In genomic region chr7:130818813-130819212, GRCm38 (mm10) we compare ENCODE assay signal across 25 mouse cellular contexts. TPM values are rescaled to one million over a fixed set of nuclear protein-coding genes. Genes with fewer than 3 reads are reported as not detected.
DNase-seq lines count a peak whose midpoint lies in the region; ATAC-seq and TF ChIP-seq lines count a peak whose summit lies in the region.
"Had no signal": no experiment of that assay in that cellular context is flagged by ENCODE, and none has a peak within 500 bp of the region (broad histone marks: within the 10 kb centered on the region; RNA-seq: fewer than 3 reads in every experiment).

No protein-coding gene starts in this region.

- no peak for TF ChIP-seq POLR2A in kidney, adult 2 months (IDR thresholded peaks at IDR 0.05; ENCODE audit: low read depth, low read length)

- peak; percentile 64 to 80 for ATAC-seq in hematopoietic stem cell, adult 5-6 weeks (replicated peaks in 1 of 2; ENCODE audit: insufficient read depth in 1 of 2, low FRiP score in 2 of 2, low TSS enrichment in 1 of 2, low read depth in 1 of 2, poor library complexity in 2 of 2, severe bottlenecking in 2 of 2)
- ATAC-seq: hindbrain, postnatal 0 days; midbrain, embryonic 13.5 days had no signal

- no peak for DNase-seq in layer of hippocampus, adult 2 months (ENCODE audit: low spot score in 2 of 2)
- DNase-seq in layer of hippocampus, postnatal 14 days (ENCODE audit: low spot score in 2 of 2) = no peak
- DNase-seq in Muller cell, postnatal 12 days (ENCODE audit: inconsistent ontology term) = peak; percentile 48
- DNase-seq in splenic B cell, adult 2 months (ENCODE audit: low read depth, low spot score) = peak; percentile 38
- DNase-seq in kidney, adult 2 months = no peak
- DNase-seq in left cerebral cortex, adult 18-20 months (ENCODE audit: low spot score in 2 of 2) = no peak
- DNase-seq in heart, adult 18-20 months = no peak
- DNase-seq: adrenal gland, postnatal 14 days; cerebellum, postnatal 10 days; heart, postnatal 36 days; kidney, adult 18-20 months; kidney, postnatal 14 days; right cerebral cortex, postnatal 14 days; thymus, postnatal 36 days had no signal

- no peak for TF ChIP-seq CTCF in layer of hippocampus, adult 2 months (conservative IDR thresholded peaks at IDR 0.05)
- TF ChIP-seq CTCF in kidney, adult 2 months (conservative IDR thresholded peaks at IDR 0.05; ENCODE audit: insufficient read depth, insufficient read length, low read depth, low read length) = no peak

- H3K27me3 ChIP-seq in splenic B cell, adult 2 months (ENCODE audit: control insufficient read depth, insufficient read depth, low read length, poor library complexity, severe bottlenecking) = no peaks in the 10 kb centered on the region
- H3K27me3 ChIP-seq in kidney, adult 2 months (replicated peaks; ENCODE audit: control insufficient read depth, insufficient read depth, low read length) = no peaks in the 10 kb centered on the region
- H3K27me3 ChIP-seq: embryonic facial prominence, embryonic 15.5 days; midbrain, embryonic 13.5 days; Patski had no signal

- no peaks in the 10 kb centered on the region for H3K36me3 ChIP-seq in splenic B cell, adult 2 months (ENCODE audit: control insufficient read depth, insufficient read depth, low read length, poor library complexity, severe bottlenecking)
- no peaks in the 10 kb centered on the region for H3K36me3 ChIP-seq in kidney, adult 2 months (ENCODE audit: control insufficient read depth, insufficient read depth, low read length)
- H3K36me3 ChIP-seq: embryonic facial prominence, embryonic 15.5 days; midbrain, embryonic 13.5 days had no signal

- no peaks in the 10 kb centered on the region for H3K4me1 ChIP-seq in kidney, adult 2 months (ENCODE audit: control insufficient read depth, insufficient read depth, low read length)
- H3K4me1 ChIP-seq: embryonic facial prominence, embryonic 15.5 days; midbrain, embryonic 13.5 days had no signal

- H3K4me3 ChIP-seq in layer of hippocampus, adult 2 months = no peak overlapping the region
- H3K4me3 ChIP-seq in kidney, adult 2 months (ENCODE audit: insufficient read depth, low read depth, low read length) = no peak overlapping the region
- H3K4me3 ChIP-seq: embryonic facial prominence, embryonic 15.5 days; midbrain, embryonic 13.5 days had no signal

- peak overlapping the region; percentile 64; the same call in 1 of the 2 replicates for H3K27ac ChIP-seq in layer of hippocampus, adult 2 months
- H3K27ac ChIP-seq in kidney, adult 2 months (ENCODE audit: insufficient read depth, low read depth, low read length) = no peak overlapping the region
- H3K27ac ChIP-seq: embryonic facial prominence, embryonic 15.5 days; hindbrain, postnatal 0 days; liver, embryonic 14.5 days; midbrain, embryonic 13.5 days had no signal

- WGBS in kidney, adult 2 months = 83% methylated on average over 5 of the region's 5 CpGs

RNA-seq across cellular contexts. Expression of gene Btbd16, which starts 44.9 kb away (rescaled TPM):
- total RNA-seq in layer of hippocampus, adult 2 months (2021) = under 1 TPM; 0.49 to 0.96 TPM
- total RNA-seq in layer of hippocampus, postnatal 14 days (2021) = under 1 TPM; 0.37 to 0.60 TPM
- 1.9 and 3.1 TPM in 2 replicates for total RNA-seq in hematopoietic stem cell, adult 5-6 weeks (2017)
- 0.06 and 0.12 TPM in 2 replicates for polyA plus RNA-seq in kidney, adult 2 months (2012; rRNA removed)
- under 1 TPM; 0.12 to 0.30 TPM for total RNA-seq in left cerebral cortex, adult 18-20 months (2021)
- total RNA-seq in heart, adult 18-20 months (2021) = under 1 TPM in 1 of 2 experiments, not detected in 1; 0.36 TPM
- total RNA-seq: adrenal gland, postnatal 14 days; gastrocnemius, adult 18-20 months; heart, postnatal 36 days; hindbrain, postnatal 0 days had no signal
- polyA plus RNA-seq: brain, embryonic 14.5 days; embryonic facial prominence, embryonic 15.5 days; heart, embryonic 14.5 days; lung, embryonic 16.5 days; midbrain, embryonic 13.5 days; neural tube, embryonic 14.5 days had no signal

RNA-seq across cellular contexts. Expression of gene Plekha1, which starts 46.7 kb away (rescaled TPM):
- total RNA-seq in layer of hippocampus, adult 2 months (2021) = 10 to 100 TPM; 87.1 to 91.2 TPM
- total RNA-seq in layer of hippocampus, postnatal 14 days (2021) = 100 to 1,000 TPM; 103 to 121 TPM
- 20.2 and 29.1 TPM in 2 replicates for total RNA-seq in hematopoietic stem cell, adult 5-6 weeks (2017)
- polyA plus RNA-seq in kidney, adult 2 months (2012; rRNA removed) = 58.5 and 63.3 TPM in 2 replicates
- 10 to 100 TPM; 85.4 to 92.8 TPM for total RNA-seq in left cerebral cortex, adult 18-20 months (2021)
- total RNA-seq in heart, adult 18-20 months (2021) = 10 to 100 TPM; 34.3 to 36.6 TPM

Comparison
In these comparisons a context has a peak if more than half of its experiments do, and no peak if none do; other contexts are left out.
1. DNase-seq: peak in Muller cell, postnatal 12 days (single experiment) and splenic B cell, adult 2 months (single experiment); none in layer of hippocampus, adult 2 months (0 of 2), layer of hippocampus, postnatal 14 days (0 of 2), kidney, adult 2 months (single experiment), left cerebral cortex, adult 18-20 months (0 of 2) and heart, adult 18-20 months (0 of 2).